Mouse (Mus musculus) naive thymus-derived CD4-positive, alpha-beta T cell, adult 2 months (primary cell): ENCODE measurements around the gene Phrf1.
"Not testable (repeated sequence)": the region's sequence is repeated elsewhere in the genome, so short reads cannot be mapped to it uniquely, and the experiment has no call there.

Source experiments
- DNase-seq: peaks from one replicate; pipeline ENCODE4 v3.0.0-alpha.2; 2011; ENCODE audit warnings: low read depth

Gene Phrf1

GRCm38 (mm10) chr7:141213605-141214235 lies 14.9 kb upstream of the Phrf1 start, which contains the start of gene Lmntd2:
TSS of gene Lmntd2 (minus strand) at chr7:141214080.
- no peak for DNase-seq

GRCm38 (mm10) chr7:141214310-141214709 lies 14.3 kb upstream of the Phrf1 start:
- DNase-seq: no peak

GRCm38 (mm10) chr7:141215101-141215879 lies 13.3 kb upstream of the Phrf1 start, which contains the start of gene Rassf7:
TSS of gene Rassf7 (plus strand) at chr7:141215860.
- DNase-seq: peak; percentile 97

- DNase-seq: no peak
Observed at GRCm38 (mm10) chr7:141215880-141216733, 12.5 kb upstream of the Phrf1 start.

GRCm38 (mm10) chr7:141216894-141217293 lies 11.7 kb upstream of the Phrf1 start:
- DNase-seq: no peak

- DNase-seq: no peak
Observed at GRCm38 (mm10) chr7:141217343-141218013, 11.1 kb upstream of the Phrf1 start.

GRCm38 (mm10) chr7:141218141-141218540 lies 10.4 kb upstream of the Phrf1 start:
- no peak for DNase-seq

- no peak for DNase-seq
Observed at GRCm38 (mm10) chr7:141218557-141219133, 9.9 kb upstream of the Phrf1 start.

- no peak for DNase-seq
Observed at GRCm38 (mm10) chr7:141219558-141220099, 9.0 kb upstream of the Phrf1 start.

- DNase-seq: no peak
Observed at GRCm38 (mm10) chr7:141220377-141220776, 8.2 kb upstream of the Phrf1 start.

GRCm38 (mm10) chr7:141221249-141222125 lies 7.1 kb upstream of the Phrf1 start:
- peak; percentile 86 for DNase-seq

- DNase-seq: no peak
Observed at GRCm38 (mm10) chr7:141222126-141222467, 6.5 kb upstream of the Phrf1 start.

- no peak for DNase-seq
Observed at GRCm38 (mm10) chr7:141222696-141223215, 5.8 kb upstream of the Phrf1 start.

- peak; percentile 38 for DNase-seq
Observed at GRCm38 (mm10) chr7:141226535-141226934, 2.0 kb upstream of the Phrf1 start.

- DNase-seq: no peak
Observed at GRCm38 (mm10) chr7:141227796-141228195, 788 bp upstream of the Phrf1 start.

- DNase-seq: no peak
Observed at GRCm38 (mm10) chr7:141229702-141230101, 1.1 kb downstream of the Phrf1 start.

GRCm38 (mm10) chr7:141230570-141230969 lies 2.0 kb downstream of the Phrf1 start:
- no peak for DNase-seq

GRCm38 (mm10) chr7:141231111-141231510 lies 2.5 kb downstream of the Phrf1 start:
- DNase-seq: no peak

GRCm38 (mm10) chr7:141231551-141231950 lies 3.0 kb downstream of the Phrf1 start:
- no peak for DNase-seq

- not testable (repeated sequence) for DNase-seq
Observed at GRCm38 (mm10) chr7:141250486-141250885, 21.9 kb downstream of the Phrf1 start.
